Mouse (Mus musculus) heart, embryonic 14.5 days (tissue): ENCODE data around the gene Borcs8. TPM values are rescaled to one million over a fixed set of nuclear protein-coding genes. Genes with fewer than 3 reads are reported as not detected.
A peak's percentile ranks its signal among the peaks of the same experiment; 100 is the strongest.

ENCODE experiments used
- ATAC-seq: fragments of 200-750 bp; cut with Nextera tagmentation; 2 replicates; pipeline ENCODE4 v1.8.0; 2017; ENCODE audit warnings: low read depth, moderate TSS enrichment; ENCODE audit not compliant: insufficient number of reproducible peaks, insufficient read depth, low FRiP score
- H3K27ac ChIP-seq, 2 experiments: fragments of 200-500 bp in 1 of 2; fragments of 300-500 bp in 1 of 2; sonication (generic) in 1 of 2; replicated peaks in 1 of 2; 2 replicates each; pipeline ENCODE4 v1.5.1; 2012 to 2014; ENCODE audit warnings: low read depth in 2 of 2, low read length in 2 of 2, control low read depth in 1 of 2, mild to moderate bottlenecking in 1 of 2, mixed read lengths in 1 of 2; ENCODE audit not compliant: control insufficient read depth in 1 of 2, insufficient read depth in 1 of 2
- H3K27me3 ChIP-seq: fragments of 300-500 bp; sonication (generic); 2 replicates; pipeline ENCODE4 v1.6.1; 2014; ENCODE audit warnings: mild to moderate bottlenecking, low read length, control low read depth; ENCODE audit not compliant: control insufficient read depth, insufficient read depth
- H3K36me3 ChIP-seq: fragments of 300-500 bp; sonication (generic); 2 replicates; pipeline ENCODE4 v1.6.1; 2014; ENCODE audit warnings: mild to moderate bottlenecking, control low read depth, low read length, mixed read lengths; ENCODE audit not compliant: control insufficient read depth, insufficient read depth
- H3K4me1 ChIP-seq, 2 experiments: fragments of 200-500 bp in 1 of 2; fragments of 300-500 bp in 1 of 2; sonication (generic) in 1 of 2; 2 replicates each; pipeline ENCODE4 v1.6.1; 2012 to 2014; ENCODE audit warnings: low read length in 2 of 2, control low read depth in 1 of 2, mixed read lengths in 1 of 2; ENCODE audit not compliant: control insufficient read depth in 2 of 2, insufficient read depth in 2 of 2
- H3K4me2 ChIP-seq: fragments of 300-500 bp; sonication (generic); 2 replicates; pipeline ENCODE4 v1.6.1; 2014; ENCODE audit warnings: mild to moderate bottlenecking, low read length
- H3K4me3 ChIP-seq, 2 experiments: fragments of 200-500 bp in 1 of 2; fragments of 300-500 bp in 1 of 2; sonication (generic) in 1 of 2; 2 replicates each; pipeline ENCODE4 v1.5.1; 2012 to 2014; ENCODE audit warnings: low read length in 2 of 2, mild to moderate bottlenecking in 2 of 2, control low read depth in 1 of 2, low read depth in 1 of 2, moderate library complexity in 1 of 2; ENCODE audit not compliant: control insufficient read depth in 1 of 2, insufficient read depth in 1 of 2
- H3K9ac ChIP-seq: fragments of 300-500 bp; sonication (generic); 2 replicates; pipeline ENCODE4 v1.6.1; 2014; ENCODE audit warnings: mild to moderate bottlenecking, low read length
- H3K9me3 ChIP-seq: fragments of 300-500 bp; sonication (generic); 2 replicates; pipeline ENCODE4 v1.6.1; 2016; ENCODE audit warnings: low read length, control low read depth; ENCODE audit not compliant: control insufficient read depth
- WGBS: fragments of 180-500 bp; shearing (Covaris S2); extraction: QIAGEN DNeasy Blood & Tissue Kit; methylation state at CpG from one replicate; pipeline ENCODE4 v1.1.7; 2014; 5-methylcytosine and 5-hydroxymethylcytosine counted together
- polyA plus RNA-seq: library from polyadenylated mRNA; unstranded; fragments of >200 nt; fragmentation: Nextera tagmentation; extraction: Ambion mirVana; gene quantifications from 2 replicates; pipeline ENCODE4 v1.2.1, GENCODE M21; 2014

Borcs8 gene
- polyA plus RNA-seq, 1 experiment from 2014 or later, result 46.7 TPM

GRCm38 (mm10) chr8:70170748-70171147, 31.4 kb downstream of the Borcs8 start:
- Histone ChIP-seq H3K27ac (no peak overlapping the region), H3K9ac (no peak overlapping the region), H3K9me3 (no peaks in the 10 kb centered on the region), H3K4me3 (no peak overlapping the region), H3K27me3 (peaks cover 8% of the 10 kb centered on the region), H3K36me3 (peaks cover 6% of the 10 kb centered on the region), H3K4me1 (peaks cover 10 to 24% of the 10 kb centered on the region in 2 experiments), H3K4me2 (no peak overlapping the region)
- ATAC-seq, result no peak
- WGBS, result 74% methylated on average over 3 of the region's 3 CpGs

- H3K4me1 ChIP-seq, result peaks cover 10 to 24% of the 10 kb centered on the region in 2 experiments
- no peak for ATAC-seq
- H3K27me3 ChIP-seq, result peaks cover 3% of the 10 kb centered on the region; the same call in 1 of the 2 replicates
- H3K9me3 ChIP-seq, result no peaks in the 10 kb centered on the region
- peaks cover 6% of the 10 kb centered on the region for H3K36me3 ChIP-seq
- no peak overlapping the region for H3K9ac ChIP-seq
- peak overlapping the region; percentile 65 for H3K4me2 ChIP-seq
- no peak overlapping the region for H3K4me3 ChIP-seq
- H3K27ac ChIP-seq, result no peak overlapping the region
- WGBS, result 85% methylated on average over 7 of the region's 7 CpGs
Measured at GRCm38 (mm10) chr8:70171240-70171639, 31.9 kb downstream of the Borcs8 start.

- Histone ChIP-seq H3K4me3 (peak within 1 kb of the TSS; percentile 61 to 94), H3K4me2 (peak within 1 kb of the TSS; percentile 65), H3K36me3 (peaks cover 14% of the 10 kb centered on the region), H3K9me3 (no peaks in the 10 kb centered on the region), H3K9ac (peak within 1 kb of the TSS; percentile 87), H3K27ac (peak within 1 kb of the TSS; percentile 71 to 77), H3K27me3 (no peaks in the 10 kb centered on the region), H3K4me1 (peaks cover 10 to 24% of the 10 kb centered on the region in 2 experiments)
- ATAC-seq, result peak; percentile 89
- 3% methylated on average over 27 of the region's 27 CpGs for WGBS
Measured at GRCm38 (mm10) chr8:70172043-70172681, 32.9 kb downstream of the Borcs8 start, which contains the start of gene Tmem161a. Gene Tmem161a (plus strand): TSS chr8:70172356.

GRCm38 (mm10) chr8:70173320-70173719, 34.0 kb downstream of the Borcs8 start:
- peak overlapping the region in 1 of 2 experiments; percentile 77; a peak in 1 of 4 replicates for H3K27ac ChIP-seq
- H3K9ac ChIP-seq, result no peak overlapping the region

GRCm38 (mm10) chr8:70174079-70174478, 34.8 kb downstream of the Borcs8 start:
- Histone ChIP-seq H3K27ac (peak overlapping the region; percentile 60 to 77), H3K36me3 (peaks cover 32% of the 10 kb centered on the region), H3K4me3 (peak overlapping the region; percentile 21 to 31), H3K4me2 (peak overlapping the region; percentile 61), H3K9ac (peak overlapping the region; percentile 59), H3K27me3 (no peaks in the 10 kb centered on the region), H3K4me1 (peaks cover 10 to 24% of the 10 kb centered on the region in 2 experiments), H3K9me3 (no peaks in the 10 kb centered on the region)
- 42% methylated on average over 7 of the region's 7 CpGs for WGBS
- ATAC-seq, result peak; percentile 48; the same call in 1 of the 2 replicates

More at GRCm38 (mm10) chr8:70173320-70173719, 34.0 kb downstream of the Borcs8 start:
- 72% methylated on average over 5 of the region's 5 CpGs for WGBS
- H3K4me3 ChIP-seq, result no peak overlapping the region
- H3K9me3 ChIP-seq, result no peaks in the 10 kb centered on the region
- H3K4me1 ChIP-seq, result peaks cover 10 to 24% of the 10 kb centered on the region in 2 experiments
- peaks cover 25% of the 10 kb centered on the region for H3K36me3 ChIP-seq
- H3K4me2 ChIP-seq, result peak overlapping the region; percentile 65
- H3K27me3 ChIP-seq, result no peaks in the 10 kb centered on the region
- no peak for ATAC-seq

GRCm38 (mm10) chr8:70178231-70178630, 38.9 kb downstream of the Borcs8 start:
- Histone ChIP-seq H3K4me2 (no peak overlapping the region), H3K9ac (no peak overlapping the region), H3K27me3 (no peaks in the 10 kb centered on the region), H3K4me3 (no peak overlapping the region), H3K36me3 (peaks cover 67% of the 10 kb centered on the region), H3K27ac (no peak overlapping the region), H3K4me1 (peaks cover 10 to 17% of the 10 kb centered on the region in 2 experiments), H3K9me3 (no peaks in the 10 kb centered on the region)
- WGBS, result 86% methylated on average over 2 of the region's 2 CpGs
- no peak for ATAC-seq

GRCm38 (mm10) chr8:70179082-70179481, 39.8 kb downstream of the Borcs8 start:
- no peak overlapping the region for H3K9ac ChIP-seq
- H3K36me3 ChIP-seq, result peaks cover 67% of the 10 kb centered on the region
- H3K27ac ChIP-seq, result no peak overlapping the region
- no peak overlapping the region for H3K4me3 ChIP-seq
- H3K27me3 ChIP-seq, result no peaks in the 10 kb centered on the region
- ATAC-seq, result no peak
- peaks cover 5 to 9% of the 10 kb centered on the region in 2 experiments for H3K4me1 ChIP-seq
- H3K9me3 ChIP-seq, result no peaks in the 10 kb centered on the region
- 97% methylated on average over 4 of the region's 4 CpGs for WGBS
- H3K4me2 ChIP-seq, result no peak overlapping the region
